Mouse (Mus musculus) thymus, postnatal 36 days (tissue): ENCODE measurements around the gene Lpin2.

ENCODE experiments used
- DNase-seq, 2 experiments: peaks; one replicate each; pipeline ENCODE4 v3.0.0; 2022; ENCODE audit warnings: mixed read lengths in 2 of 2

The Lpin2 gene

DNA sequence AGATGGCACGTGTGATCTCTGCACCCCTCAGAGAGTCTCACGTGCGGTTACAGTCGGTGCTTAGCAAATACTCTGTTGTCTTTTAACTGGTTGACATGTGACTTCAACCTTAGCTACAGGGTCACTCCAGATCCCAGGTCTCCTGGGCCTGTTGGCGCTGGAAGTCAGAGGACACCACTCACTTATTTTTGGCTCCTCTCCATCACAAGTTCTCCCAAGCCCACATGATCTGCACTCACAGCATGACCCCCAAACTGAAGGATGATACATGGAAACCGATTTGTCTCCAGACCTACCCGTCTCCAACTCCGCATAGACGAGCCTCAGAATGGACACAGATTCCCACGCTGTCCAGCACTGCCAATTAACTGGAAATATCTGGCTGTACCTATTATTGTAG is 85.8 kb downstream of the Lpin2 start:
- no peak for DNase-seq

DNA sequence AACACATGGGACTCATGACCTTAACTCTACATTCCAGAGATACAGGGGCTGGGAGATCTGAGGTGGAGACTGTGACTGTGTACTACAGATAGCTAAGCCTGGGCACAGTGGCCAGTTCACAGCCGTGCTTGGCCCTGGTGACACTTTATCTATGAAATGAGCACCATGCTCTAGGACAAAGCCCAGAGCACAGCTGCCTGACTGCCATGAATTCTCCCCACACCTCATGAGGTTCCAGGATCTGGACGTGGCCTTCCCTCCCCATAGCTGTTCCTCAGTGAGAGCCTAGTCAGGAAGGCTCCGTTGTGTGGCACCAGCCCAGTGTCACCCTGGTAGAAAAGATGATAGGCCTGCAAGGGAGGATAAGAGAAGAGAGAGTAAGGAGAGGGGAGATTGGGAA is 86.2 kb downstream of the Lpin2 start:
- DNase-seq, result no peak

DNA sequence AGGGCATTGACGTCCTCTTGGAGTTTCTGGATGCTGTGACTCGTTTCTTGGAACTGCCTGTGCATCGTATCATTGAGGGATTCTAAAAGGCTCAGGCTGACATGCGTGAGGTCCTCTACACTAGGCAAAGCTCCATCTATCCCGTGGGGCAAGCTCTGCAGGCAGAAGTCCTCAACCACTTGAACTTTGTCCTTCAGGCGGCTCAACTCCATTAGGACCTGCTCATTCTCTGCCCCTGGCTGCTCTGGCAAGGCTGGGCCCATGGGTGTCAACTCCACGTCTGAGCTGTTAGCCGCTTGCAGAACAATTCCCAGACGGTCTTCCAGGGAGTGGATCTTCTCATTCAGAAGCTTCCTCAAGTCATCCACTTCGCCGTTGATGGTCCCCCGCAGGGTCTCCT is 91.5 kb downstream of the Lpin2 start:
- no peak for DNase-seq

DNA sequence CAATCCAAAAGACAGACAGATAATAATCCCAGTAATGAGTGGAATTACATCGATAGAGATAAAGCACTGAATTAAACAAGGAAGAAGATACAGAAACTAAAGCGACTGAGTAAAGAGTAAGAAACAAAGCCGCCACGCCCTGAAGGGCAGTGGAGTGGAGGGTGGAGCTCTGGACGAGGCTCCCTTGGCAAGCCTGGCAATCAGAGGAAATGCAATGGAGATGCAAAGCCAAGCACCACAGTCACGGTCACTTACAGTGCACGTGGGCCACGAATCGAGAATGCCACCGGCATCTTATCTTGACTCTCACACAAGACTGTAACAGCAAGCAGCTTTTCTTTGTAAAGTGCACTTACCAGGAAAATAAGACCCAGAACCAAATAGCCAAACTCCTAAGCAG is 94.4 kb downstream of the Lpin2 start:
- no peak for DNase-seq

DNA sequence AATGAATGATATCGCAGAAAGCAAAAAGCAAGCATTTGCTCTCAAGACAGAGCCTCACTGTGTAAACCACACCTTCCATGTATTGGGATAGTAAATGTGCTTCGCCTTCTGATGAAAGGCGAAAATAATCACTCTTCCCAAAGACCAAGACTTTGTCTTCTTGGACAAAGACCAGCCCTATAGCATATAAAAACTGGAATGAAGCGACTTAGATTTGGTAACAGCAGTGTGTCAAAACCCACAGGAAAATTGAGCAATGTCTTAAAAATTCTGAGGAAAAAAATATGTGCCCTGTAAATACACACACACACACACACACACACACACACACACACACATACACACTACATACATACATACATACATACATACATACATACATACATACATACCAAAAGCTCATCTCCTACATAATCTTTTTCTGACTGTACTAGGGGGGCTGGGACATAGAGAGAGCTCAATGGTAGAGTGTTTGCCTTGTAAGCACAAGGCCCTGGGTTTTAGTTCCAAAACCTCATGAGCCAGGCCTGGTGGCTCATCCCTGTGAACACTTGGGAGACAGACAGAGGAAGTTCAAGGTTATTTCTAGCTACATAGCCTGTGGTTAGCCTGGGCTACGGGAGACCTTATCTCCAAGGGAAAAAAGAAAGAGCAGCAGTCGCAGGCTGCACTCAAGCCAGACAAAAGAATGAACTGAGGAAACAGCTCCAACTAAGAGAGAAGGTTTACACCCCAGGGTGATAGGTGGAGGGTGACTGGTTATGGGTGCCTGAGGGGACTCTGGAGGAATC is 95.5 kb downstream of the Lpin2 start:
- no peak for DNase-seq

DNA sequence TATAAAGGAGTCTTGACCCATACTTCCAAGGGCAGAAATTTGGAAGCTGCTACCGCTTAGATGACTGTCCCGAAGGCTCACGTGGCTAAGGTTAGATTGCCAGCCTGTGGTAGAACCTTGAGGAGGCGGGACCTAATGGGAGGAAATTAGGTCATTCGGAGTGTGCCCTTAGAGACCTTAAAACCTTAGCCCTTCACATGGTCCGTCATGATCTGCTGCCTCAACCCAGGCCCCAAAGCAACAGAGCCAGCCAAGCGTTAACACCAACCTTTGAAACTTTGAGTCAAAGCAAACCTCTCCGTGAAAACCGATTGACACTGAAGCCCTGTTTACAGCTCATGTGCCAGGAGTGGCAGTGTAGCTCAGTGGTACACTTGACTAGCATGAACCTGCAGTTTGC is 100.4 kb downstream of the Lpin2 start:
- no peak for DNase-seq

DNA sequence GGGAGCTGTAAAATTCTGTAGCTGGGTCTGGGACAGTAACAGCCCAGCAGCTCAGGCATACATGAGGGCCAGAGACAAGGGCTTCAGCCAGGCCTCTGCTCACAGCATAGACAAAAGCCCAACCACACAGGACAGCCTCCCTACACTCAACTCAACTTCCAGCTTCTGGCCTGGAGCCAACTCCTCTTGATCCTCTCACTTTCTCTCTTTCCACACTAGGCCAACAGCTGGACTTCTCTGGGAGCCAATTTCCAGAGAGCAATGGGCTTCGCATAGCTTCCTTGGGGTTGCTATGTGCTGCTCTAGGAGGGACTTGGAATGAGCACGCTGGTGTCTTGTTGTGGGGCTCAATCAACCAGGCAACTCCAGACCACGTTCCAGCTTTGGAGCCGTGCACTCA is 100.9 kb downstream of the Lpin2 start:
- DNase-seq, result no peak

DNA sequence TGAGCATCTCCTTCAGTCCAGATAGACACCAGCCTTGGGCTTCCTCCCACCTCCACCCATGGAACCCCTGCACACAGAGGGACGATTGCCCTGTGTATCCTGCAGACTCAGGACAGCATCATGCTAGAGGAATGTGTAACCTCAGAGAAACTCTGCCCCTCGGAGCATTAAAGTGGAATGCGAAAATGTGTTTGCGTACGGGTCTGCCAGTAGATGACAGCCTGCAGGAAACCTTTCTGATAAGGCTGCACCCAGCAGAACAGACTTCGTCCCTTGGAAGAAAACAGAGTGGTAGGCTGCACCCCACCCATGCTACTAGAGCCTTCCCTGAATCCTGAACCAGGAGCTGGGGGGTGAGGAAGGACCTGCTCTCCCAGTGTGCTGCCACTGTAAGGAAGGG is 102.5 kb downstream of the Lpin2 start:
- DNase-seq, result no peak

DNA sequence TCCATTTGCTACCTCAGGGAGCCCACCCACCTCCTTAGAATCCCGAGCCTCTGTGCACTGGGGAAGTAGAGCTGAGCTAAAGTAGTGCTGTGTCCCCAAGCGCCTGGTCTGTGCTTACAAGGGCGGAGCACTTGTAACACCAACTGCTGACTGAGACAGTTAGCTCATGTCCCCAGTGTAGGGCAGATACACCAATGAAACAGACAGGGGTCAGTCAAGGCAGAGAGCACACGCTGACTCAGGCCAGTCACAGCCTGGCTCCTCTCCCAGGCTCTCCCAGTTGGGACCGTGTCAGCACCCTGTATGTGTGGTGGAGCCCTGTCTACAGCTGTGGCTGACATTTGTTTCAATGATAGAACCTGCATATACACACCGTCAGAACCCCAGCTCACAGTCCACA is 103.6 kb downstream of the Lpin2 start:
- no peak for DNase-seq

DNA sequence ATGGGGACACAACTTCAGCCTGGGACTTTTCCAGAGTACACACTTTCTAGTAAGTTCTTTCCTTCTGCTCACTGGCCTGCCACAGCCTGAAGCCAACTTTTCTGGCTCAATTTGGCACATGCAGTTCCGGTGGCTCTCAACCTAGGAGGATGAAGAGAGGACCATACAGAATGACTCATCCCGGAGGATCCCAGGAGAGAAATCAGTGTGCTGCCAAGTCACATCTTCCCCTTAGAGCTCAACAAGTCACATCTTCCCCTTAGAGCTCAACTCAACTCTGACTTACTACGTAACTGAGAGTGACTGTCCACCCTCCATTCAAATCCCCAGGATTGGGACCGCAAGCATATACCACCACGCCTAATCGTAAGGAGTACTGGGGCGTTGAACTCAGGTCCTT is 105.2 kb downstream of the Lpin2 start:
- no peak for DNase-seq

DNA sequence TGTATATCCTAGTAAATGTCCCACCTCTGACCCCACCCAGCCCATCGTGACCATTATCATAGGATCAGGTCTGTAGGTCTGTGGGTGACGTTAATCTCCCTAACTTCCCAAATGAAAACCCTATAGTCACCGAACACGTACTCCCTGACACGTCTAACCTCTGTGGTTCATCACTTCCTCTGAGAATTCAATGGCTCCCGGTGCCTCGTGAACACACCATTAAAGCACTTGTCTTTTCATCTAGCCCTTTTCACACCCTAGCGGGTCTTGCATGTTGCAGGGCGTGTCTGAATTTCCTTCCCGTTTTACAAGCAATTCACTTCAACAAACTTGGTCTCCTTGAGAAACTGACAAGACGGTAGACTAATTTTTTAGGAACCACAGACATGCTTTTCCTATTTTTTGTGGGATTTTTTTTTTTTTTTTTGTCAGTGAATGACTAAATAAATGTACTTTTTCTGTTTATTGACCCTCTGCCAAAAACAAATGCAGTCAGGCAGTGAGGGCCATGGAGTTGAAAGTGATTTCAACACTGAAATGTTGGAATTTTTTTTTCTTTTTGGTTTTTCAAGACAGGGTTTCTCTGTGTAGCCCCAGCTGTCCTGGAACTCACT is 105.9 kb downstream of the Lpin2 start:
- DNase-seq, result no peak

DNA sequence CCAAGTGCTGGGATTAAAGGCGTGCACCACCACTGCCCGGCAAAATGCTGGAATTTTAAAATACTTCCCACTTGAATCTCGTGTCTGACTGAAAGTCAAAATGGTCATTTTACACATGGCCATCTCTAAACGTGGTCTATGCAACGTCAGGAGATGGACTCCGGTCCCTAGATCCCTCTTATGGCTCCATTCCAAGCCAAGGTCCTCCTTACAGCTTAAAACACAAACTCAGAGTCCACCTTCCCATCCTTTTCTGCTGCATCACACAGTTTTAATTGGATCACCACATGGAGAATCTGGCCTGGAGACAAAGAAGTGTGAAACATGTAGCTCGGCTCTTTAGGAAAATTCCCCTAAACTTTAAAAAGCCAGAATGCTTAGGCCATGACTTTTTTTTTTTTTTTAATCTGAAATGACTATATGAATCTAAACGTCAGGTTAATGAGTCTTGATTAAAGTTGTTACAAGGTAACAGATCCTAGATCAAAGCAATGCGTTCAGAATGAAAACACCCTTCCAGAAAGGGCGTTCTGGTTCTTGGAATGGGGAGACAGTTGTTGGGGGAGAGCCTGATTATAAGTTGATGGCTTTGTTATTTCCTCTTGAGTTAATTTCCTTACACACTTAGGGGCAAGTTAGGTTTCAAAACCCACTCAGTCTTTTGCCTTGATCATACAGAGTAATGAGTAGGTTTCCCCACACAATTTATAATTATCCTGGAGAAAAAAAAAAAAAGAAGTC is 106.6 kb downstream of the Lpin2 start:
- DNase-seq, result no peak

DNA sequence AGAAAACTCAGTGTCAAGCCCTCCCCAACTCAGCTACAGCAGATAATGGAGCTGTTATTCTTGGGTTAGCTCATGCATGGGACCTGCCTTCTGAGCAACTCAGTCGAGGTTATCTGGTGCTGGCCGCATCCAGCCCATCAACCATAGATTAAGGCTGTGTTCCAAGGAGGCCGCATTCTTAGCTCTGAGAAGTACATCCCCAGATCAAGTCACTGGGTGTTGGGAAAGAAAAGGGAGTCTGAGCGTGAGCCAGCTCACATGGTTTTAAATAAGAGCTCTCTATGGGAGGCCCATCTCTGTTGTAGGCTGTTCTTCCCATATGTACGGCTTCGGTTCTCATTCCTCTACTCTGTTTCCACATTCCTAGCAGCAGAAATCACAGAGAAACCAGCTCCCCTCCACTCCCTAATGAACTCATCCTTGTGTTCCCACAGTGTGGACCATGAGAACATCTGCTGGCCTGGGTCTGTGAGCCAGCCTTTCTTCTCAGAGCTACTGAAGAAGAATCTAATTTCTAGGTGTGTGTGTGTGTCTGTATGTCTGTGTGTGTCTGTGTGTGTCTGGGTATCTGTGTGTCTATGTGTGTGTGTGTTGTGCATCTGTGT is 107.3 kb downstream of the Lpin2 start:
- no peak for DNase-seq

DNA sequence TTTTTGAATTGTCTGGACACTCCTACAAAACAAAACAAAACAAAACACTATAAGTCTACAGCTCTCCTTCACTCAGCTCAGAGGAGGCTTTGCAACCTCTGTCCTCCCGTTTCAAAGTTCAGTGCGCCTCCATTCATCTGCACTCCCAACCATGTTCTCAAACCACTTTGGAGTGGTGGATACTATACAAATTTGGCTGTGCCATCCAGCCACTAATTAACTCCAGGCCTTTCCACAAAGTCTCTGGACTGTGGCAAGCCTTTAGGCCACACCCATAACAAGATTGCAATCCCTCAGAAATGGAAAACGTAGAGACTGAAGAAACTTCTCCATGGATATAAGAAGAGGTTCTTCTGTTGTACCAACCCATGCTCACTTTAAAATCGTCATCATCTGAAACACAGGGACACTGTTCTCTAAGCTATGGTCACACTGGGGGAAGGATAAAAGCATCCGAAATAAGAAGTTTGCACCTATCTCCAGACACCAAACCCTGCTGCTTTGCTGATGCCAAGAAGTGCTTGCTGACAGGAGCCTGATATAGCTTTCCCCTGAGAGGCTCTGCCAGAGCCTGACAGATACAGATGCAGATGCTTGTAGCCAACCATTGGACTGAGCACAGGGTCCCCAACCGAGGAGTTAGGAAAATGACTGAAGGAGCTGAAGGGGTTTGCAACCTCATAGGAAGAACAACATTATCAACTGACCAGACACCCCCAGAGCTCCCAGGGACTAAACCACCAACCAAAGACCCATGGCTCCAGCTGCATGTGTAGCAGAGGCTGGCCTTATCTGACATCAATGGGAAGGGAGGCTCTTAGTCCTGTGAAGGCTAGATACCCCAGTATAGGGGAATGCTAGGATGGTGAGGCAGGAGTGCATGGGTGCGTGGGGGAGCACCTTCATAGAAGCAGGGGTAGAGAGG is 108.4 kb downstream of the Lpin2 start:
- no peak for DNase-seq

DNA sequence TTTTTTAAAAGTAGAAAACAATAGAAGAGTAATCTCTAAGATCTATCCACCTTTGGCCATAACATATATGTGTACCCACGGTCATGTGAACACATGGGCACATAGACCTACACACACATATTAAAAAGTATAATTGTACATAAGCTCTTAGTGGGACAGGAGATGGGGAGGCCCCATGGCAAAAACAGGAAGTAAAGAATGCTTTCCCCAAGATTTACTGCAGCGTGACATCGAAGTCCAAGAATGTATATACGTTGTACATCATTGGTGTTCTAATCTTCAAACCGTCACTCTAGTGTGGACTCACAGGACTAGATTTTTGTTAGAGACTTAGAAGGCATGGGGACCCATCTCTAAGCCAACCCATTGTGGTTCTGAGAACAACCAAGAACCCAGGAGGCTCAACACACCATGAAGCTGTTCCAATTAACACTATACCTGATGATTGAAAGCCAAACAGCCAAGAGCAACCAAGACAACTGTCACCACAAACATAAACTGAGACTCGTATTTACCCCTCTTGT is 109.6 kb downstream of the Lpin2 start:
- no peak for DNase-seq

DNA sequence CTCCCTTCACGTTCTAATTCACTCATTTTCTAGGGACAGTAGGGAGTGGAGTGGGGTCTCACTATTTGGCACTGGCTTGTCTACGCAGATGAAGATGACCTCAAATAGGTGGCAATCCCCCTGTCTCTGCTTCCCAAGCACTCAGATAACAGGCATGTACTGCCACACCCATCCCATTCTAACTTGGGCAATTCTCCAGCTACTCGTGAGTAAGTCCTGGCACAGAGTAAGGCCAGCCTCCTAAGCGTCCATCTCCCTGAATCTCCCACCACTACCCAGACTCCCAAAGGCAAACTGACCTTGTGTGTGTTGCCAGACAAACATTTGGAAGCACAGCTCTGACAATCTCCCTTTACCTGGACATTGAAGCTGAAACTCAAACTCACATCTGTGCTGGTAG is 110.5 kb downstream of the Lpin2 start:
- DNase-seq, result no peak

DNA sequence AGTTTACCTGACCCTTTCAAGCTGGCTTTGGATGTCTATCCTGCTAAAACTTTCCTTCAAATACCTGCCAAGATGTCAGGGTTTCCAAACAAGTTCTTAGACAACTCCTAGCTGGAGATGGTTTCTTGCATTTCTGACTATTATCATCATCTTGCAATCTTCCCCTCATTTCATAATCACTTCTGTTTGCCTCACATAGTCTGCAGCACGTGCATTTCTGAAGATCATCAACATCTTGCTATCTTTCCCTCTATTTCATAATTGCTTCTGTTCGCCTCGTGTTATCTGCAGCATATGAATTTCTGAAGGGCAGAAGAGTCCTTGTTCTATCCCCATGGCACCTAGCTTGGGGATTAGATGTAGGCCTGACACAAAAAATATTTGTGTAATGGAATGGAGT is 112.2 kb downstream of the Lpin2 start:
- DNase-seq, result no peak
